Mouse (Mus musculus) heart, adult 18-20 months (tissue): ENCODE measurements around the gene Gm28102. TPM values are rescaled to one million over a fixed set of nuclear protein-coding genes. Genes with fewer than 3 reads are reported as not detected.
"Not testable (repeated sequence)": the region's sequence is repeated elsewhere in the genome, so short reads cannot be mapped to it uniquely, and the experiment has no call there.

Experiments
- DNase-seq, 2 experiments: peaks; one replicate each; pipeline ENCODE4 v3.0.0; 2021 to 2022; ENCODE audit warnings: mixed read lengths in 1 of 2
- long read RNA-seq, 2 experiments: library from polyadenylated mRNA; stranded (forward); transcript quantifications; one replicate each; pipeline ENCODE4 v2.0.0; 2021
- total RNA-seq, 2 experiments: library from RNA; stranded (reverse); gene quantifications; 2 replicates each; pipeline ENCODE4 v1.2.3; 2021

The Gm28102 gene
- not detected for total RNA-seq
- long read RNA-seq, experiment 1, result 0 reads
- long read RNA-seq, experiment 2, result 0 reads

DNA sequence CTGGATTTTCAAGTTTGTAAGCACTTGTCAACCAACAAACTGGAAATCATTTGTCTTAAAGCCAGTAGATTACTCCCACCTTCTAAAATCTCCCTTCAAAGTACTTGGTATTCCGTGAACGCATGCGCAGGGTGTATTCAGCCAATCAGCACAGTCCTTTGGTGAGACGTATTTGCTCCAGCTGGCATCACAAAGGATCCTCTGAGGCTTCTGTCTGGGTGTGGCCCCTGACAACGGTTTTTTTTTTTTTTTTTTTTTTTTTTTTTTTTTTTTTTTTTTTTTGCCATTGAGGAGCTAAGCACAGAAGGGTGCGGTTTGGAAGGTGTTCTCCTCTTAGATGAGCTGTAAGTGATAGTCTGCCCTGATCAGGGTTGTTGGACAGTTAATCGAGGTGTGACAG, at the start of gene Gm28102:
Gene Gm28102 (plus strand): TSS at position 301 of the 400 bp plus-strand sequence.
- DNase-seq, result not testable (repeated sequence)
